Mouse (Mus musculus) hindbrain, postnatal 0 days (tissue): ENCODE data around the gene Fbxw4. TPM values are rescaled to one million over a fixed set of nuclear protein-coding genes. Genes with fewer than 3 reads are reported as not detected.

Experiments used
- ATAC-seq: fragments of 200-750 bp; cut with Nextera tagmentation; 2 replicates; pipeline ENCODE4 v1.8.0; 2017; ENCODE audit warnings: mild to moderate bottlenecking, moderate TSS enrichment, moderate library complexity
- DNase-seq: peaks from one replicate; pipeline ENCODE4 v3.0.0-alpha.2; 2015; ENCODE audit warnings: low spot score
- H3K27ac ChIP-seq: fragments of 300-500 bp; sonication (generic); 2 replicates; pipeline ENCODE4 v1.5.1; 2014; ENCODE audit warnings: mild to moderate bottlenecking
- H3K27me3 ChIP-seq: fragments of 300-500 bp; sonication (generic); 2 replicates; pipeline ENCODE4 v1.6.1; 2014; ENCODE audit warnings: low read length, mixed read lengths; ENCODE audit not compliant: insufficient read depth
- H3K36me3 ChIP-seq: fragments of 300-500 bp; sonication (generic); 2 replicates; pipeline ENCODE4 v1.6.1; 2014; ENCODE audit warnings: low read length, mixed read lengths; ENCODE audit not compliant: insufficient read depth
- H3K4me1 ChIP-seq: fragments of 300-500 bp; sonication (generic); 2 replicates; pipeline ENCODE4 v1.6.1; 2014; ENCODE audit warnings: antibody characterized with exemption, low read length, mixed read lengths; ENCODE audit not compliant: insufficient read depth
- H3K4me2 ChIP-seq: fragments of 300-500 bp; sonication (generic); 2 replicates; pipeline ENCODE4 v1.6.1; 2014; ENCODE audit warnings: low read depth, mild to moderate bottlenecking, low read length, moderate library complexity, mixed read lengths
- H3K4me3 ChIP-seq: fragments of 300-500 bp; sonication (generic); 2 replicates; pipeline ENCODE4 v1.5.1; 2014; ENCODE audit warnings: low read length
- H3K9ac ChIP-seq: fragments of 300-500 bp; sonication (generic); replicated peaks from 2 replicates; pipeline ENCODE4 v1.6.1; 2014; ENCODE audit warnings: mild to moderate bottlenecking, low read length, moderate library complexity, mixed read lengths
- H3K9me3 ChIP-seq: fragments of 300-500 bp; sonication (generic); 2 replicates; pipeline ENCODE4 v1.6.1; 2016; ENCODE audit warnings: low read length, mixed read lengths
- CTCF ChIP-seq: IDR thresholded peaks from 2 replicates; pipeline ENCODE4 v1.5.1; 2016; ENCODE audit warnings: antibody characterized with exemption, control low read depth, low read depth
- WGBS: fragments of 180-500 bp; shearing (Covaris S2); extraction: QIAGEN DNeasy Blood & Tissue Kit; methylation state at CpG from one replicate; pipeline ENCODE4 v1.1.7; 2014; 5-methylcytosine and 5-hydroxymethylcytosine counted together
- polyA plus RNA-seq: library from polyadenylated mRNA; unstranded; fragments of >200 nt; fragmentation: Nextera tagmentation; extraction: Ambion mirVana; gene quantifications from 2 replicates; pipeline ENCODE4 v1.2.1, GENCODE M21; 2015
- total RNA-seq: library from RNA; depleted of rRNA; stranded (reverse); fragments of >200 nt; gene quantifications from 2 replicates; pipeline ENCODE4 v1.2.3, GENCODE M21; 2014

Fbxw4 gene
- total and polyA plus RNA-seq, 2 experiments from 2014 or later, result 5.3 to 65.3 TPM

GRCm38 (mm10) chr19:45540657-45541408, 119.3 kb downstream of the Fbxw4 start:
- Histone ChIP-seq H3K4me2 (peak overlapping the region; percentile 69), H3K9ac (peak overlapping the region; percentile 53), H3K27me3 (peaks cover 15% of the 10 kb centered on the region), H3K4me3 (peak overlapping the region; percentile 39), H3K9me3 (no peaks in the 10 kb centered on the region), H3K36me3 (no peaks in the 10 kb centered on the region), H3K27ac (peak overlapping the region; percentile 71), H3K4me1 (peaks cover 8% of the 10 kb centered on the region)
- ATAC-seq (peak; percentile 13; the same call in 1 of the 2 replicates), DNase-seq (peak; percentile 61)
- 11% methylated on average over 8 of the region's 8 CpGs for WGBS
- peak; percentile 29; the same call in 1 of the 2 replicates for TF ChIP-seq CTCF

DNA sequence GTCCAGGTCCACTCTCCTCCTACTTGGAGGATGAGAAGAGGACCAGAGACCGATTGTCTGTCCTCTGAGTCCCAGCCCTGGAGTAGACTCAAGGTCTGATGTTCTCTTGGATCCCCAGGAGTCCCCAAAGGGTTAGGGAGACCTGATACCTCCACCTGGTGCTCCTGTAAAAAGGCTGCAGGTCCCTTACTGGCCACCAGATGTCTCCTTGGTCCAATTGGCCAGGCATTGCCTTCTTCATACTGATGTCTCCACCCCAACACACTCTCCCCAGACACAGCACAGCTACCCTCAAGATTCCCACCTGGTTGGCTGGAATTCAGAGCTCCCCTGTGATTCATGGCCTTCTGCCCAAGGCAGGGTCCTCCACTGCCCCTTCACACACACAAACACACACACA, 122.6 kb downstream of the Fbxw4 start:
- ATAC-seq (no peak), DNase-seq (peak; percentile 66)
- Histone ChIP-seq H3K27me3 (peaks cover 2% of the 10 kb centered on the region; the same call in 1 of the 2 replicates), H3K9me3 (no peaks in the 10 kb centered on the region), H3K9ac (no peak overlapping the region), H3K36me3 (no peaks in the 10 kb centered on the region), H3K4me2 (no peak overlapping the region), H3K4me3 (no peak overlapping the region), H3K27ac (no peak overlapping the region), H3K4me1 (peaks cover 8% of the 10 kb centered on the region)
- WGBS, result 63% methylated on average over 1 of the region's 1 CpGs
- TF ChIP-seq CTCF, result peak; percentile 74

GRCm38 (mm10) chr19:45535929-45536328, 124.2 kb downstream of the Fbxw4 start:
- H3K27me3 ChIP-seq, result no peaks in the 10 kb centered on the region
- H3K4me2 ChIP-seq, result no peak overlapping the region
- peaks cover under 1% of the 10 kb centered on the region; the same call in 1 of the 2 replicates for H3K4me1 ChIP-seq
- no peak for TF ChIP-seq CTCF
- DNase-seq (peak; percentile 33), ATAC-seq (no peak)
- no peak overlapping the region for H3K27ac ChIP-seq
- no peaks in the 10 kb centered on the region for H3K9me3 ChIP-seq
- H3K4me3 ChIP-seq, result no peak overlapping the region
- WGBS, result 53% methylated on average over 6 of the region's 6 CpGs
- H3K36me3 ChIP-seq, result no peaks in the 10 kb centered on the region
- H3K9ac ChIP-seq, result no peak overlapping the region

DNA sequence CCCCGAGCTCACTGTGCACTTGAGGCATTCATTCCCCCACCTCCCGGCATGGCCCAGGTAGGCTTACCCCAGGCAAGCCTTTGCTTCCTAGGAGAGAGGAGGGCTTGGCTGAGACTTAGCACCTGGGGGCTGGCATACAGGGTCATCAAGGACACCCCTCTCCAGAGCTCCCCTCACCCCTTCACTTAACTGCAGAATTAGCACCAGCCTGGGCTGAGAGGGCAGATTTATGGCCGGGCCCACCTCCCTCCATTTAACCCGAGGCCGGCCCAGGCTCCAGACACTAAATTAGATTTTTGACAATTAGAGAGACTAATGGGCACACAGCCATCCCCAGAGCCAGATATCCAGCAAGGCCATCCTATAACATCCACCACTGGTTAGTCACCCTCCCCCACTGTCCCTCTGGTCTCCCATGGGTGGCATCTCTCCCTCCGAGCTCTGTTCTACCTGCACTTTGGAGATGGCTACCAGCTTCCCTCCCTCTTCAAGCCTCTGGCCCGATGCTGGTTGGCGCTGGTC, 124.8 kb downstream of the Fbxw4 start:
- Histone ChIP-seq H3K4me3 (no peak overlapping the region), H3K4me1 (no peaks in the 10 kb centered on the region), H3K4me2 (no peak overlapping the region), H3K36me3 (no peaks in the 10 kb centered on the region; the same call in 1 of the 2 replicates), H3K9me3 (no peaks in the 10 kb centered on the region), H3K27me3 (no peaks in the 10 kb centered on the region), H3K9ac (no peak overlapping the region), H3K27ac (no peak overlapping the region)
- 76% methylated on average over 8 of the region's 8 CpGs for WGBS
- ATAC-seq, result no peak
- DNase-seq, result no peak
- TF ChIP-seq CTCF, result no peak

- Histone ChIP-seq H3K4me1 (no peaks in the 10 kb centered on the region), H3K4me3 (no peak overlapping the region), H3K27me3 (no peaks in the 10 kb centered on the region), H3K9me3 (no peaks in the 10 kb centered on the region), H3K36me3 (peaks cover 14% of the 10 kb centered on the region; the same call in 1 of the 2 replicates), H3K9ac (no peak overlapping the region), H3K4me2 (no peak overlapping the region), H3K27ac (no peak overlapping the region)
- WGBS, result 61% methylated on average over 7 of the region's 7 CpGs
- DNase-seq, result no peak
- ATAC-seq, result no peak
- TF ChIP-seq CTCF, result no peak
Measured at GRCm38 (mm10) chr19:45533617-45534016, 126.5 kb downstream of the Fbxw4 start.

DNA sequence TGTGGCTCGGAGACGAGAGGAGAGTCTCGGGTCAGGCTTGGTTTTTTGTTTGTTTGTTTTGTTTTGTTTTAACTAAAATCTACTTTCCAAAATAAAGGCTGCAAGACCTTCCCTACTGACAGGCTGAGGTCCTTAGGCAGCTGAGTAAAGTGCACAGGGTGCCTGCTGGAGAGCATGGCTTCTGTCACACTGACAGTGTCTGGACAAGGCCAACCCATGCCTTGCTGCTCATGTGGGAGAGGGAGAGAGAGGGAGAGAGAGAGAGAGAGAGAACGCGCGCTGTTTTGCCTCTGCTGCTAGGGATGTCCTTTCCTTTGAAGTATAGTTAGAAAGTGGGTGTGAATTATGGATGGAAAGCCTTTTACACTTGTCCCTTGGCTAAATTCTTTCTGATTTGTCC, 128.6 kb downstream of the Fbxw4 start:
- WGBS, result 72% methylated on average over 6 of the region's 6 CpGs
- ATAC-seq, result no peak
- Histone ChIP-seq H3K27me3 (no peaks in the 10 kb centered on the region), H3K4me1 (no peaks in the 10 kb centered on the region), H3K4me3 (no peak overlapping the region), H3K27ac (no peak overlapping the region), H3K36me3 (peaks cover 34% of the 10 kb centered on the region), H3K9ac (no peak overlapping the region), H3K9me3 (no peaks in the 10 kb centered on the region), H3K4me2 (no peak overlapping the region)
- no peak for TF ChIP-seq CTCF
- DNase-seq, result no peak
